Mouse (Mus musculus): ENCODE data around the gene Mon1a.

DNA sequence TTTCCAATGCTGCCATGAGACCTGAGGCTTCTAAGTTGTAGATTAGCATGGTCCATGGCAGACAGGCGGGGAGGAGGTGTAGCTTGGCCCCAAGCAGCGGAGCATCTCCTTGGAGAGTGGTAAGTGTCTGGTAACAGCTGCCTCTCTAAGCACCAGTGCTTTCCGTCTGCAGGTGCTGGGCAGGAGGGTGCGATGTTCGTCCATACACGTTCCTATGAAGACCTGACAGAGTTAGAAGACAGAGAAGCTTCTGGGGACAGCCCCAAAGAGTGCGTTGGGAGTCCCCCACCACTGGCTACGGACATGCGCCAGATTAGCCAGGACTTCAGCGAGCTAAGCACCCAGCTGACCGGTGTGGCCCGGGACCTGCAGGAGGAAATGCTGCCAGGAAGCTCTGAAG lies 11.9 kb downstream of the Mon1a start:
- TF ChIP-seq CTCF (IDR thresholded peaks at IDR 0.05; ENCODE audit: low read depth) (no peak), EP300 (IDR thresholded peaks at IDR 0.05; ENCODE audit: low read depth) (no peak)

All from heart, postnatal 0 days (tissue).